Mouse (Mus musculus) forebrain, embryonic 10.5 days (tissue): Measurements from ENCODE around the gene Hsd17b1. TPM values are rescaled to one million over a fixed set of nuclear protein-coding genes. Genes with fewer than 3 reads are reported as not detected.

ENCODE experiments used
- DNase-seq: peaks from one replicate; pipeline ENCODE4 v3.0.0-alpha.2; 2017; ENCODE audit warnings: low spot score; ENCODE audit errors: extremely low spot score
- H3K27ac ChIP-seq: fragments of 300-500 bp; sonication (generic); 2 replicates; pipeline ENCODE4 v1.5.1; 2016; ENCODE audit warnings: mild to moderate bottlenecking
- H3K27me3 ChIP-seq: fragments of 300-500 bp; sonication (generic); 2 replicates; pipeline ENCODE4 v1.6.1; 2016; ENCODE audit warnings: mild to moderate bottlenecking; ENCODE audit not compliant: poor library complexity, severe bottlenecking
- H3K36me3 ChIP-seq: fragments of 300-500 bp; sonication (generic); replicated peaks from 2 replicates; pipeline ENCODE4 v1.6.1; 2016; ENCODE audit warnings: mild to moderate bottlenecking, moderate library complexity
- H3K4me1 ChIP-seq: fragments of 300-500 bp; sonication (generic); 2 replicates; pipeline ENCODE4 v1.6.1; 2016
- H3K4me3 ChIP-seq: fragments of 300-500 bp; sonication (generic); 2 replicates; pipeline ENCODE4 v1.5.1; 2016; ENCODE audit warnings: mild to moderate bottlenecking, moderate library complexity
- H3K9me3 ChIP-seq: fragments of 300-500 bp; sonication (generic); 2 replicates; pipeline ENCODE4 v1.6.1; 2016; ENCODE audit warnings: mild to moderate bottlenecking, moderate library complexity
- WGBS: fragments of 180-500 bp; shearing (Covaris S2); methylation state at CpG from one replicate; pipeline ENCODE4 v1.1.7; 2016; 5-methylcytosine and 5-hydroxymethylcytosine counted together
- polyA plus RNA-seq: library from polyadenylated mRNA; unstranded; fragments of >200 nt; fragmentation: Nextera tagmentation; extraction: Ambion mirVana; gene quantifications from 2 replicates; pipeline ENCODE4 v1.2.1, GENCODE M21; 2016

The Hsd17b1 gene
- polyA plus RNA-seq, 1 experiment from 2014 or later = 0.10 TPM

GRCm38 (mm10) chr11:101095314-101096024 lies 17.3 kb downstream of the Hsd17b1 start, which contains the start of gene Psmc3ip:
Gene Psmc3ip, minus strand, starts transcription at chr11:101095436.
- Histone ChIP-seq H3K9me3 (no peaks in the 10 kb centered on the region), H3K27me3 (no peaks in the 10 kb centered on the region), H3K4me3 (peak within 1 kb of the TSS; percentile 78), H3K36me3 (peaks cover 75% of the 10 kb centered on the region), H3K4me1 (peaks cover 31% of the 10 kb centered on the region), H3K27ac (peak within 1 kb of the TSS; percentile 91)
- WGBS = under 1% methylated on average over 43 of the region's 43 CpGs
- peak; percentile 95 for DNase-seq

- WGBS = 89% methylated on average over 8 of the region's 8 CpGs
Measured at GRCm38 (mm10) chr11:101098231-101098630, 20.0 kb downstream of the Hsd17b1 start.

DNA sequence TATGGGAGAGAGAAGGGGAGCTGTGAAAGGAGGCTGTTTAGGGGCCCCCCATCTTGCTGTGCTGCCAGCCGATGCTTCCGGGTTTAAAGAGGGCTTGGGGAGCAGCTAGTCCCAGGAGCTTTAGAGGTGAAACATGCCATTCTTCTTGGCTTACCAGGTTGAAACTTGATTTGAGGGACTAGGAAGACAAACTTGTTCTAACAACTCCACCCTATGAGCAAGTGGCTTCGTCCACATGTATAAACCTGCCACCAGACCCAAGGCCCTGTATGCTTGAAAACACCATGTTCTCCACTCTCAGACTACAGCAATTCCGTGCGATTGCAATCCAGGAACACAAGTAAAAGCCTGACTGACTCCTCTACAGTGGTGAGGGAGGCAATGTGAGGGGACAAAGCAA lies 24.8 kb downstream of the Hsd17b1 start:
- Histone ChIP-seq H3K36me3 (peaks cover 78% of the 10 kb centered on the region), H3K27ac (no peak overlapping the region), H3K9me3 (no peaks in the 10 kb centered on the region), H3K27me3 (no peaks in the 10 kb centered on the region), H3K4me1 (no peaks in the 10 kb centered on the region), H3K4me3 (no peak overlapping the region)
- no peak for DNase-seq
- 91% methylated on average over 5 of the region's 5 CpGs for WGBS

More at GRCm38 (mm10) chr11:101098231-101098630, 20.0 kb downstream of the Hsd17b1 start:
- H3K36me3 ChIP-seq = peaks cover 71% of the 10 kb centered on the region
- H3K4me1 ChIP-seq = peaks cover 24% of the 10 kb centered on the region
- no peaks in the 10 kb centered on the region for H3K9me3 ChIP-seq
- DNase-seq = no peak
- H3K27ac ChIP-seq = no peak overlapping the region
- no peak overlapping the region for H3K4me3 ChIP-seq
- no peaks in the 10 kb centered on the region for H3K27me3 ChIP-seq

DNA sequence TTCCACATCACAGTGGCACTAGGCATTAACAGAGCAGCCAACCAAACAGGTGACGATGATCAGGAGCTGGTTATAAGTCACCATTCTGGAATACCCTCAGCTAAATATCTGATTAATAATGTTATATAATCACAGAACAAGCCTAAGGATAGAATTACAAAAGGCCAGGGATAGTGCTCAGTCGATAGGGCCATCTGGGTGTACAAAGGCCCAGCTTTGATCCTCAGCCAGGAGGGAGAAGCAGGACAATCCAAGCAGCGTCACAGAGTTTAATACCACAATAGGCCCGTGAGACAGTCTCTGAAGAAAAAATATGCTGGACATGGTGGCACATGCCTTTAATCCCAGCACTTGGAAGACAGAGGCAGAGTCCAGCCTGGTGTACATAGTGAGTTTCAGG lies 31.1 kb downstream of the Hsd17b1 start:
- Histone ChIP-seq H3K4me3 (no peak overlapping the region), H3K36me3 (peaks cover 40% of the 10 kb centered on the region), H3K27me3 (no peaks in the 10 kb centered on the region), H3K9me3 (no peaks in the 10 kb centered on the region), H3K4me1 (no peaks in the 10 kb centered on the region), H3K27ac (no peak overlapping the region)
- DNase-seq = no peak
- 88% methylated on average over 4 of the region's 4 CpGs for WGBS

- Histone ChIP-seq H3K9me3 (no peaks in the 10 kb centered on the region), H3K36me3 (peaks cover 33% of the 10 kb centered on the region), H3K4me3 (no peak overlapping the region), H3K4me1 (peaks cover 5% of the 10 kb centered on the region), H3K27ac (no peak overlapping the region), H3K27me3 (no peaks in the 10 kb centered on the region)
- no peak for DNase-seq
- 71% methylated on average over 5 of the region's 5 CpGs for WGBS
Measured at GRCm38 (mm10) chr11:101110708-101111107, 32.5 kb downstream of the Hsd17b1 start.

- WGBS = 97% methylated on average over 4 of the region's 4 CpGs
- H3K9me3 ChIP-seq = no peaks in the 10 kb centered on the region
- H3K4me3 ChIP-seq = no peak overlapping the region
- DNase-seq = no peak
- no peak overlapping the region for H3K27ac ChIP-seq
- H3K4me1 ChIP-seq = peaks cover 10% of the 10 kb centered on the region
- peaks cover 33% of the 10 kb centered on the region for H3K36me3 ChIP-seq
- no peaks in the 10 kb centered on the region for H3K27me3 ChIP-seq
Measured at GRCm38 (mm10) chr11:101111178-101111577, 33.0 kb downstream of the Hsd17b1 start.

- H3K4me1 ChIP-seq = peaks cover 15% of the 10 kb centered on the region
- no peaks in the 10 kb centered on the region for H3K27me3 ChIP-seq
- H3K27ac ChIP-seq = no peak overlapping the region
- H3K4me3 ChIP-seq = no peak overlapping the region
- WGBS = 94% methylated on average over 3 of the region's 3 CpGs
- no peak for DNase-seq
- no peaks in the 10 kb centered on the region for H3K9me3 ChIP-seq
- H3K36me3 ChIP-seq = peaks cover 41% of the 10 kb centered on the region
Measured at GRCm38 (mm10) chr11:101112186-101112585, 34.0 kb downstream of the Hsd17b1 start.

- Histone ChIP-seq H3K27ac (no peak overlapping the region), H3K27me3 (no peaks in the 10 kb centered on the region), H3K4me1 (peaks cover 42% of the 10 kb centered on the region), H3K4me3 (no peak overlapping the region), H3K36me3 (peaks cover 40% of the 10 kb centered on the region), H3K9me3 (no peaks in the 10 kb centered on the region)
- DNase-seq = no peak
- 76% methylated on average over 2 of the region's 2 CpGs for WGBS
Measured at GRCm38 (mm10) chr11:101115564-101115963, 37.4 kb downstream of the Hsd17b1 start.

DNA sequence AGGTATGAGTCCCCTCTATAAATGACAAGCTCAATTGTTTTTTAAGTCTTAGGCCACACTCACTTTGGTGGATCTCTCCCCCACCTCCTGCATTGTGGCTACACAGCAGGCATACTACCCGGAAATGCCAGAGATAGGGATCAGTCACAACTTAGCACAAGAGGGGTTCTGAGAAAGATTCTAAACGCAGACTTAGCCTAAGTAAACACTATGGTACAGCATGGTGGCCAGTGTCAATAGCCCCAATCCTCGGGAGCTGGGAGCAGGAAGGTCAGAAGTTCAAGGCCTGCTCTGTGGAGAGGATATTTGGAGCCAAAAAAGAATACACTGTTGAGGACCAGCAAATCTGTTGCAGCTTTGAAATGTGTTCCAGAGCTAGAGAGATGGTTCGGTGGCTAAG lies 39.9 kb downstream of the Hsd17b1 start:
- Histone ChIP-seq H3K27me3 (no peaks in the 10 kb centered on the region), H3K9me3 (no peaks in the 10 kb centered on the region), H3K27ac (no peak overlapping the region), H3K4me3 (peak overlapping the region; percentile 98), H3K36me3 (peaks cover 49% of the 10 kb centered on the region), H3K4me1 (peaks cover 55% of the 10 kb centered on the region)
- DNase-seq = no peak
- WGBS = 60% methylated on average over 4 of the region's 4 CpGs

GRCm38 (mm10) chr11:101119131-101119760 lies 41.0 kb downstream of the Hsd17b1 start:
- no peak for DNase-seq
- H3K27me3 ChIP-seq = no peaks in the 10 kb centered on the region
- H3K36me3 ChIP-seq = peaks cover 50% of the 10 kb centered on the region
- peaks cover 55% of the 10 kb centered on the region for H3K4me1 ChIP-seq
- no peaks in the 10 kb centered on the region for H3K9me3 ChIP-seq
- peak overlapping the region; percentile 98 for H3K4me3 ChIP-seq
- H3K27ac ChIP-seq = peak overlapping the region; percentile 96
- whole genome bisulfite sequencing = under 1% methylated on average over 39 of the region's 39 CpGs

DNA sequence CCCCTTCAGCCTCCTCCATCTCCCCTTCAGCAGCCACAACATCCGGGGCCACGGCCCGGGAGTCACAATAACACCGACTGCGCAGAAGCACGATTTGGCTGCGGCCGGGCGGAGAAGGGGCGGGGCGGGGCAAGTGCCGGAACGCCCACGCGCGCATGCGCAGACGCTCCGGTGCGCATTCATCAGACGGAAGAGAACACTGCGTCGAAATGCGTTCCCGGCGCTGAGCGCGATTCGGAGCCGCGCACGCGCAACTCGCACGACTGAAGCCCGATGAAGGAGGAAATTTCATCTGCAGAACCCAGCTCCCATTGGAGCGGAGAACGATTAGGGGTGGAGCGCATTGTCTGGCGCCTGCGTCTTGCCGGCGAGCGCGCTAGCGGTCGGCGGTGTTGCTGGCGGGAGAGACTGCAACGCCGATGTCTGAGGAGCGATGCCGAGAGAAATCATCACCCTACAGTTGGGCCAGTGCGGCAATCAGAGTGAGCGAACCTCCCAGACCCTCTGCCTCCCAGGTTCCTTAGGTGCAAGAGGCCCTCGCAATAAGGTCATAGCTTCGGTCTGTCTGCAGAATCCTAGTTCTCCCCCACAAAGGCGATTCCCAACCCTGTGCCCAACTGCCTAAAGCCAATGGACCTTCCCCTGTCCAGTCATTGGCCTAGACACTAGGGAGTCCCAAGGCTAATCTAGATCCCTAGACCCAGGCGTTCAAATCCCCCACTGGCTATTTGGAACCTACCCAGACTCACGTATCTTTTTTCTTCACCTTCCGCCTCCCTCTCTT lies 41.7 kb downstream of the Hsd17b1 start, which contains the start of the genes Retreg3 and Tubg1:
TSS of gene Retreg3 (minus strand) at position 133 of the 784 bp plus-strand sequence.
TSS of gene Tubg1 (plus strand) at position 178 of the 784 bp plus-strand sequence.
- peak within 1 kb of the TSS; percentile 96 for H3K27ac ChIP-seq
- H3K9me3 ChIP-seq = no peaks in the 10 kb centered on the region
- H3K36me3 ChIP-seq = peaks cover 52% of the 10 kb centered on the region
- H3K27me3 ChIP-seq = no peaks in the 10 kb centered on the region
- H3K4me1 ChIP-seq = peaks cover 55% of the 10 kb centered on the region
- peak within 1 kb of the TSS; percentile 98 for H3K4me3 ChIP-seq
- under 1% methylated on average over 61 of the region's 61 CpGs for WGBS
- DNase-seq = peak; percentile 99

- Histone ChIP-seq H3K27ac (peak overlapping the region; percentile 96), H3K4me3 (peak overlapping the region; percentile 98), H3K4me1 (peaks cover 50% of the 10 kb centered on the region), H3K36me3 (peaks cover 58% of the 10 kb centered on the region), H3K9me3 (no peaks in the 10 kb centered on the region), H3K27me3 (no peaks in the 10 kb centered on the region)
- WGBS = 29% methylated on average over 19 of the region's 19 CpGs
- no peak for DNase-seq
Measured at GRCm38 (mm10) chr11:101120545-101121188, 42.5 kb downstream of the Hsd17b1 start.
